Mouse (Mus musculus) thymus, adult 2 months (tissue): ENCODE data around the gene Nkx2-4.

Experiments
- CTCF ChIP-seq: fragments of 200-500 bp; IDR thresholded peaks from 2 replicates; pipeline ENCODE4 v1.5.1; 2012; ENCODE audit warnings: mild to moderate bottlenecking, control low read depth, low read length, moderate library complexity, borderline replicate concordance; ENCODE audit not compliant: control insufficient read depth, poor library complexity, insufficient read depth; ENCODE audit errors: extremely low read depth
- POLR2A ChIP-seq: fragments of 200-500 bp; IDR thresholded peaks from 2 replicates; pipeline ENCODE4 v1.6.1; 2012; ENCODE audit warnings: mild to moderate bottlenecking, low read length, control low read depth, moderate library complexity; ENCODE audit not compliant: control insufficient read depth, poor library complexity, insufficient read depth; ENCODE audit errors: extremely low read depth

- TF ChIP-seq CTCF (no peak), POLR2A (no peak)
These were observed 34.5 kb upstream of the Nkx2-4 start for GRCm38 (mm10) chr2:147119736-147120135.
